Mouse (Mus musculus): Measurements from ENCODE around the gene Ascc1. TPM values are rescaled to one million over a fixed set of nuclear protein-coding genes. Genes with fewer than 3 reads are reported as not detected.

Ascc1 gene
- polyA plus RNA-seq, 1 experiment: 24.1 TPM

DNA sequence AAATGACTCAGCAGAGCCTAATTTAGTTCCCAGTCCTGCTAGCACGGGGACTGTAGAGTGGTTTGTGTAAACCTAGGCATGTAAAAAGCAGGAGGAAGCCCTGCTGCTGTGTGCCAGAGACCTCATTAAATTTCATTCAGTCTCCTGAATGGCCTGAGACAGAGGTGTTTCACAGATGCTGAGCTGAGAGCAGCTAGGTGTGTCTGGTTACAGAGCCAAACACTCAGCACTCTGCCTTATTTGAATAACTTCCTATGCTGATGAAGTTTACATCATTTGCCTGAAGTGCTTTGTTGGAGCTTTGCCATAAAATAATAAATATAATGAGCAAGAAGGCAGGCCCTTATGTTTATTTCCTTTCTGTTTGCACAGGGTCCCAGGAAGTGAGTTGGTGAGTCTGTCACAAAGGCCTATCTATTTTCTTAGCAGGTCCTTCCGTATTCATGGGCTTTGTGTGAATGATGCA is 25.0 kb downstream of the Ascc1 start:
- Histone ChIP-seq H3K4me3 (ENCODE audit: insufficient read depth, poor library complexity, severe bottlenecking) (no peak overlapping the region), H3K79me2 (ENCODE audit: control insufficient read depth, insufficient read depth) (no peaks in the 10 kb centered on the region), H3K36me3 (ENCODE audit: control insufficient read depth, insufficient read depth) (no peaks in the 10 kb centered on the region), H3ac (ENCODE audit: control insufficient read depth, insufficient read length, low read depth) (no peak overlapping the region), H3K79me3 (ENCODE audit: low read depth) (no peaks in the 10 kb centered on the region), H3K27me3 (ENCODE audit: control insufficient read depth, insufficient read depth, insufficient read length) (no peaks in the 10 kb centered on the region)
- no peak for TF ChIP-seq FOSL1 (IDR thresholded peaks at IDR 0.05; ENCODE audit: insufficient read depth, low read length, poor library complexity, severe bottlenecking)
- TF ChIP-seq MYOG (IDR thresholded peaks at IDR 0.05; ENCODE audit: control insufficient read depth, extremely low read depth, insufficient read length): no peak
- no peak for TF ChIP-seq MYOD1 (IDR thresholded peaks at IDR 0.05; ENCODE audit: control insufficient read depth, insufficient read length, low read depth)
- TF ChIP-seq USF1 (IDR thresholded peaks at IDR 0.05; ENCODE audit: low read depth): no peak

DNA sequence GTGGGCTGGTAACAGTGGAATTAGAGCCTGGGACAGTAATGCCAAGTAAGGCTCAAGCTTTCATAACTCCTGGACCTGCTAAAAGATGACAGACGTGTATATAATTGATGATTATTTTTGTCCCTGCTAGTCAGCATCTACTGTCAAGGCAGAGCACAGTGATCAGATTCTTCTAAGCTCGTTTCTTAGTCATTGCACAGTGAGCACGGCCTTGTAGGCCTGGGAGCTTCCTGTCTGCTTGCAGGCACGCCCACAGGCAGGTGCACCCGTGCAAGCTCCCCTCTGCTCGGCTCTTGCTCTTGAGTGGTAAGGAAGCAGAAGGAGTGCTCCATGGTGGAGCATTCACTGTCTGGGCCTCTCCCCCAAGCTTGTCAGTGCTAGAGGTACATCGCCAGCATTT is 25.6 kb downstream of the Ascc1 start:
- no peak overlapping the region for H3ac ChIP-seq (ENCODE audit: control insufficient read depth, insufficient read length, low read depth)
- no peaks in the 10 kb centered on the region for H3K27me3 ChIP-seq (ENCODE audit: control insufficient read depth, insufficient read depth, insufficient read length)
- H3K36me3 ChIP-seq (ENCODE audit: control insufficient read depth, insufficient read depth): no peaks in the 10 kb centered on the region
- no peaks in the 10 kb centered on the region for H3K79me3 ChIP-seq (ENCODE audit: low read depth)
- H3K79me2 ChIP-seq (ENCODE audit: control insufficient read depth, insufficient read depth): no peaks in the 10 kb centered on the region
- no peak overlapping the region for H3K4me3 ChIP-seq (ENCODE audit: insufficient read depth, poor library complexity, severe bottlenecking)
- TF ChIP-seq MAX (IDR thresholded peaks at IDR 0.05) (no peak), CEBPB (IDR thresholded peaks at IDR 0.05; ENCODE audit: low read depth) (no peak), USF1 (IDR thresholded peaks at IDR 0.05; ENCODE audit: low read depth) (no peak), MYOD1 (IDR thresholded peaks at IDR 0.05; ENCODE audit: control insufficient read depth, insufficient read length, low read depth) (no peak), MYOG (IDR thresholded peaks at IDR 0.05; ENCODE audit: control insufficient read depth, extremely low read depth, insufficient read length) (no peak), FOSL1 (IDR thresholded peaks at IDR 0.05; ENCODE audit: insufficient read depth, low read length, poor library complexity, severe bottlenecking) (no peak)

- Histone ChIP-seq H3K36me3 (ENCODE audit: control insufficient read depth, insufficient read depth) (no peaks in the 10 kb centered on the region), H3K79me2 (ENCODE audit: control insufficient read depth, insufficient read depth) (no peaks in the 10 kb centered on the region), H3K27me3 (ENCODE audit: control insufficient read depth, insufficient read depth, insufficient read length) (no peaks in the 10 kb centered on the region), H3ac (ENCODE audit: control insufficient read depth, insufficient read length, low read depth) (no peak overlapping the region), H3K4me3 (ENCODE audit: insufficient read depth, poor library complexity, severe bottlenecking) (no peak overlapping the region), H3K79me3 (ENCODE audit: low read depth) (no peaks in the 10 kb centered on the region)
- no peak for TF ChIP-seq MAX (IDR thresholded peaks at IDR 0.05)
Observed at GRCm38 (mm10) chr10:60028979-60029378, 26.4 kb downstream of the Ascc1 start.

DNA sequence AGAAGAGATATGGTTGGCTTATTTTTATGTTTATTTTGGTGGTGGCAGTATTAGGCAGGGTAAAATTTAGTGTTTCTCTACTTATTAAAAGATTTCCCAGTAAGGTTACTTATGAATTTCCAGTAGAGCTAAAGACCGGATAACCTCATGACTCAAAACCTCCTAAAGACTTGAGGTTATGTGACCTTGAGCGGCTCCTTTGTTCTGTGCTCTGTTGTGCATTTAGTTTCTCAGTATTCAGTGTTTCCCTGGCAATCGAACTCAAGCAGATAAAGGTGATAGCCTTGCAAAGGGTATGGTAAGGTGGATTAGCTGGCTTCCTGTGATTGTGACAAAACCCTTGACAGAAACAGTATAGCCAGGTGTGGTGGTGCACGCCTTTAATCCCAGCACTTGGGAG is 26.8 kb downstream of the Ascc1 start:
- TF ChIP-seq MAX (IDR thresholded peaks at IDR 0.05) (no peak), FOSL1 (IDR thresholded peaks at IDR 0.05; ENCODE audit: insufficient read depth, low read length, poor library complexity, severe bottlenecking) (no peak), CEBPB (IDR thresholded peaks at IDR 0.05; ENCODE audit: low read depth) (no peak), MYOD1 (IDR thresholded peaks at IDR 0.05; ENCODE audit: control insufficient read depth, insufficient read length, low read depth) (no peak), MYOG (IDR thresholded peaks at IDR 0.05; ENCODE audit: control insufficient read depth, extremely low read depth, insufficient read length) (no peak), CTCF (IDR thresholded peaks at IDR 0.05; ENCODE audit: control insufficient read depth, insufficient read depth, insufficient read length) (no peak), USF1 (IDR thresholded peaks at IDR 0.05; ENCODE audit: low read depth) (no peak)

DNA sequence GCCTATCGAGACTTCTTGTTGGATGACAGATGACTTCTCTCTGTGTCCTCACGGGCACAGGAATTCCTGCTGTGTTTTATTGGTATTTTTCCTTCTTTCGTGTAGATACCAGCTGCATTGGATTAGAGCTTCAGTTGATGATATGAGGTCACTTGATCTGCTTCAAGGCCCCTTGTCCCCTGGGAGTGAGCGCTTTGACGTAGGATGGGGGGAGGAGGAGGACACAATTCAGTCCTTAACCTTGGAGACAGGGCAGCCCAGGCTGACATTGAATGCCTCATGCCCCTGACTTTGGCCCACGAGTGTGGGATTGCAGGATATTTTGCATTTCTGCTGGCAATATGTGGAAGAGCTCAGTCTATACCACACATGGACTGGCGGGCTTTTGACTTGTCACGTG is 29.0 kb downstream of the Ascc1 start:
- Histone ChIP-seq H3ac (ENCODE audit: control insufficient read depth, insufficient read length, low read depth) (no peak overlapping the region), H3K36me3 (ENCODE audit: control insufficient read depth, insufficient read depth) (no peaks in the 10 kb centered on the region), H3K4me3 (ENCODE audit: insufficient read depth, poor library complexity, severe bottlenecking) (no peak overlapping the region), H3K79me2 (ENCODE audit: control insufficient read depth, insufficient read depth) (no peaks in the 10 kb centered on the region), H3K27me3 (ENCODE audit: control insufficient read depth, insufficient read depth, insufficient read length) (no peaks in the 10 kb centered on the region), H3K79me3 (ENCODE audit: low read depth) (no peaks in the 10 kb centered on the region)
- TF ChIP-seq CEBPB (IDR thresholded peaks at IDR 0.05; ENCODE audit: low read depth) (no peak), CTCF (IDR thresholded peaks at IDR 0.05; ENCODE audit: control insufficient read depth, insufficient read depth, insufficient read length) (no peak), MYOD1 (IDR thresholded peaks at IDR 0.05; ENCODE audit: control insufficient read depth, insufficient read length, low read depth) (no peak), FOSL1 (IDR thresholded peaks at IDR 0.05; ENCODE audit: insufficient read depth, low read length, poor library complexity, severe bottlenecking) (no peak), MYOG (IDR thresholded peaks at IDR 0.05; ENCODE audit: control insufficient read depth, extremely low read depth, insufficient read length) (no peak), MAX (IDR thresholded peaks at IDR 0.05) (no peak), USF1 (IDR thresholded peaks at IDR 0.05; ENCODE audit: low read depth) (no peak)

More for the DNA sequence above, 26.8 kb downstream of the Ascc1 start:
- Histone ChIP-seq H3K27me3 (ENCODE audit: control insufficient read depth, insufficient read depth, insufficient read length) (no peaks in the 10 kb centered on the region), H3ac (ENCODE audit: control insufficient read depth, insufficient read length, low read depth) (no peak overlapping the region), H3K4me3 (ENCODE audit: insufficient read depth, poor library complexity, severe bottlenecking) (no peak overlapping the region), H3K79me3 (ENCODE audit: low read depth) (no peaks in the 10 kb centered on the region), H3K79me2 (ENCODE audit: control insufficient read depth, insufficient read depth) (no peaks in the 10 kb centered on the region), H3K36me3 (ENCODE audit: control insufficient read depth, insufficient read depth) (no peaks in the 10 kb centered on the region)

GRCm38 (mm10) chr10:60031985-60032384 is 29.4 kb downstream of the Ascc1 start:
- Histone ChIP-seq H3K36me3 (ENCODE audit: control insufficient read depth, insufficient read depth) (no peaks in the 10 kb centered on the region), H3K4me3 (ENCODE audit: insufficient read depth, poor library complexity, severe bottlenecking) (no peak overlapping the region), H3K79me3 (ENCODE audit: low read depth) (no peaks in the 10 kb centered on the region), H3K79me2 (ENCODE audit: control insufficient read depth, insufficient read depth) (no peaks in the 10 kb centered on the region), H3ac (ENCODE audit: control insufficient read depth, insufficient read length, low read depth) (no peak overlapping the region), H3K27me3 (ENCODE audit: control insufficient read depth, insufficient read depth, insufficient read length) (no peaks in the 10 kb centered on the region)
- TF ChIP-seq MYOG (IDR thresholded peaks at IDR 0.05; ENCODE audit: control insufficient read depth, extremely low read depth, insufficient read length) (no peak), CEBPB (IDR thresholded peaks at IDR 0.05; ENCODE audit: low read depth) (no peak), MAX (IDR thresholded peaks at IDR 0.05) (no peak), USF1 (IDR thresholded peaks at IDR 0.05; ENCODE audit: low read depth) (no peak)

Data from C2C12 (cell line).